Mouse (Mus musculus) ovary, adult 2 months (tissue): ENCODE measurements around the gene Hfe. TPM values are rescaled to one million over a fixed set of nuclear protein-coding genes. Genes with fewer than 3 reads are reported as not detected.

Experiments
- polyA plus RNA-seq: library from polyadenylated mRNA; depleted of rRNA; stranded (reverse); fragments of >200 nt; gene quantifications from 2 replicates; pipeline ENCODE4 v1.2.3, GENCODE M21; 2012; rRNA removed

Gene Hfe
- polyA plus RNA-seq: 11.5 and 18.9 TPM in 2 replicates

DNA sequence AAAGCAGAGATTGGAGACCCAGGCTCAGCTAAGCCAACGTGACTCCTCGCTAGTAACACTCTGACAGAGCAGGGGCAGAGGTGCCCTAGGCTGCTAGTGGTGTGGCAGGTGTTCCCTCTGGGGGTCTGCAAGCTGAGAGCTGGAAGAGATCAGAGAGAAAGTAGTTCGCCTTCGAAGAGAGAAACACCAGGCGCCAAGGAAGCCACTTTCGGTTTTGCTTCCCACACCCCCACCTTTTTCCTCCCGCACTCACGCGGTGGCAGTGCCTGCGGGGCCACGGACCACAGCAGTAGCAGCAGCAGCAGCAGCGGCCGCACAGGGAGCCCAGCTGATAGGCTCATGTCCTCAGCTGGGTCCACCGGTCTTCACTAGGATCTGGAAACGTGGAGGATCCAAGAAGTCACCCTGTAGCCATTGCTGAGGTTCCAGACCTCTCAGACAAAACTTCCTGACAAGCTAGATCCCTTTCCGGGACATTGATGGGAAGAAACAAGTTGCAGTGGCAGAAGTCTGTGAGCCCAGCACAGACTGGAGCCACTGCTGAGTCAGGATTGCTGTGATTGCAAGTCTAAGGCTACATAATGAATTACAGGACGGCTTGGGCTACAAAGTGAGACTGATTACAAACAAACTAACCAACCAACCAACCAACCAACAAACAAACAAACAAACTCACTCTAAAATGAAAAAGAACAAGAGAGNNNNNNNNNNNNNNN is at the start of gene Hfe:
TSS of gene Hfe (minus strand) at position 481 of the 716 bp plus-strand sequence.

DNA sequence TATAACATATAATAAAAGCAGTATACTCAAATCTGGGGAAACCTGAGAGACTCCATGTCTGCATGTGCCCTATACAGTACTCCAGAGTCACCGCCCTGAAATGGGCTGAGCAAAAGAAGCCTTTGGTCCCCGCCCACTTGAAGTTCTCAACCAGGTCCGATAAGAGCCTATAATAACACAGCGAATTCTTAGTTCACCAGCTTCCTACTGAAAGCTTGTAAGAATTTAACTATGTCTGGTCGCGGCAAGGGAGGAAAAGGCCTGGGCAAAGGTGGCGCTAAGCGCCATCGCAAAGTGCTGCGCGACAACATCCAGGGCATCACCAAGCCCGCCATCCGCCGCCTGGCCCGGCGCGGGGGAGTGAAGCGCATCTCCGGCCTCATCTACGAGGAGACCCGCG is 46.1 kb upstream of the Hfe start, which contains the start of gene Hist1h4b:
TSS of gene Hist1h4b (plus strand) at position 224 of the 400 bp plus-strand sequence.

DNA sequence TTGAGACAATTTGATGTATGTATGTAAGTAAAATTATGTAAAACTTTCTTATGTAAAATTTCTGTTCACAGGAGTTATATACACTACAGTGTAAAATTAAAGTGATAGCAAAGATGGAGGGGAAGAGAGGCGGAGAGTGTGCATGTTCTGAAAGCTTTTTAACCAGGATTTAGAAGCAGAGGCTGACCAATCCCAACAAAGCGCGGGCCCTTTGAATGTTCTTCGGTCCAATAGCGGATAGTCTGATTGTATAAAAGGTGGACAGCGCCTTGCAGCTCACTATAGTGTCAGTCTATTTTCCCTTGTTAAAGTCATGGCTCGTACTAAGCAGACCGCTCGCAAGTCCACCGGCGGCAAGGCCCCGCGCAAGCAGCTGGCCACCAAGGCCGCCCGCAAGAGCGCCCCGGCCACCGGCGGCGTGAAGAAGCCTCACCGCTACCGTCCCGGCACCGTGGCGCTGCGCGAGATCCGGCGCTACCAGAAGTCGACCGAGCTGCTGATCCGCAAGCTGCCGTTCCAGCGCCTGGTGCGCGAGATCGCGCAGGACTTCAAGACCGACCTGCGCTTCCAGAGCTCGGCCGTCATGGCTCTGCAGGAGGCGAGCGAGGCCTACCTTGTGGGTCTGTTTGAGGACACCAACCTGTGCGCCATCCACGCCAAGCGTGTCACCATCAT is 41.5 kb upstream of the Hfe start, which contains the start of gene Hist1h3b:
TSS of gene Hist1h3b (plus strand) at position 201 of the 675 bp plus-strand sequence.

DNA sequence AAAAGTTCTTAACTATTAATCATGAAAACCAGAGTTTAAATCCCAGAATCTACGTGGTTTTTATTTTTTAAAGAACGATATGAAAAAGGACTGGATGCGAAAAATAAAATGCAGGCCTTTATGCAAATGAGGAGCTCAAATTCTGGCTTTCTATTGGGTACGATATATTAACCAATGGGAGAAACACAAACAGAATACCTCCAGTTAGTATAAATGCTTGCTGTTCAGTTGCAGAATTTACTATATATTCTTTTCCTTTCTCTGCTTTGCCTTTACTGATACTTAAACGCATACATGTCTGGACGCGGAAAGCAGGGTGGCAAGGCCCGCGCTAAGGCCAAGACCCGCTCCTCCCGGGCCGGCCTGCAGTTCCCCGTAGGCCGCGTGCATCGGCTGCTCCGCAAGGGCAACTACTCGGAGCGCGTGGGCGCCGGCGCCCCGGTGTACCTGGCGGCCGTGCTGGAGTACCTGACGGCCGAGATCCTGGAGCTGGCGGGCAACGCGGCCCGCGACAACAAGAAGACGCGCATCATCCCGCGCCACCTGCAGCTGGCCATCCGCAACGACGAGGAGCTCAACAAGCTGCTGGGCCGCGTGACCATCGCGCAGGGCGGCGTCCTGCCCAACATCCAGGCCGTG is 40.3 kb upstream of the Hfe start, which contains the start of gene Hist1h2ab:
TSS of gene Hist1h2ab (plus strand) at position 288 of the 639 bp plus-strand sequence.

DNA sequence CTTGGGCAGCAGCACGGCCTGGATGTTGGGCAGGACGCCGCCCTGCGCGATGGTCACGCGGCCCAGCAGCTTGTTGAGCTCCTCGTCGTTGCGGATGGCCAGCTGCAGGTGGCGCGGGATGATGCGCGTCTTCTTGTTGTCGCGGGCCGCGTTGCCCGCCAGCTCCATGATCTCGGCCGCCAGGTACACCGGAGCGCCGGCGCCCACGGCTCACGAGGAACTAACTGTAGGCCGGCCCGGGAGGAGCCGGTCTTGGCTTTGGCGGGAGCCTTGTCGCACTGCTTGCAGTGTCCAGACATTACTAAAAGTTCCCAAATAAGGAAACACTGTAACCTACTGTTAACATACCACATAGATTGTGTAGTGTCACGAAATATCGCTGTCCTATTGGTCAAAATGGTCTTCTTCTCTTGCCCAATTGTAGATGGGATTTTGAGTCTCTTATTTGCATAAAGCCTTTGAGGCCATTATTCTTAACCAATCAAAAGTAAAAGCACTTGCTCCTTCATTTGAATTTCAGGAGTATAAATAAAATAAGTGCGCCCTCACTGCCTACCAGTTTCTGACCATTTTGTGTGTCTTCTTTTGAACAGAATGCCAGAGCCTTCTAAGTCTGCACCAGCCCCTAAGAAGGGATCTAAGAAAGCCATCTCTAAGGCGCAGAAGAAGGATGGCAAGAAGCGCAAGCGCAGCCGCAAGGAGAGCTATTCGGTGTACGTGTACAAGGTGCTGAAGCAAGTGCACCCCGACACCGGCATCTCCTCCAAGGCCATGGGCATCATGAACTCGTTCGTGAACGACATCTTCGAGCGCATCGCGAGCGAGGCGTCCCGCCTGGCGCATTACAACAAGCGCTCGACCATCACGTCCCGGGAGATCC is 35.8 kb upstream of the Hfe start, which contains the start of gene Hist1h2bb:
TSS of gene Hist1h2bb (plus strand) at position 534 of the 880 bp plus-strand sequence.

DNA sequence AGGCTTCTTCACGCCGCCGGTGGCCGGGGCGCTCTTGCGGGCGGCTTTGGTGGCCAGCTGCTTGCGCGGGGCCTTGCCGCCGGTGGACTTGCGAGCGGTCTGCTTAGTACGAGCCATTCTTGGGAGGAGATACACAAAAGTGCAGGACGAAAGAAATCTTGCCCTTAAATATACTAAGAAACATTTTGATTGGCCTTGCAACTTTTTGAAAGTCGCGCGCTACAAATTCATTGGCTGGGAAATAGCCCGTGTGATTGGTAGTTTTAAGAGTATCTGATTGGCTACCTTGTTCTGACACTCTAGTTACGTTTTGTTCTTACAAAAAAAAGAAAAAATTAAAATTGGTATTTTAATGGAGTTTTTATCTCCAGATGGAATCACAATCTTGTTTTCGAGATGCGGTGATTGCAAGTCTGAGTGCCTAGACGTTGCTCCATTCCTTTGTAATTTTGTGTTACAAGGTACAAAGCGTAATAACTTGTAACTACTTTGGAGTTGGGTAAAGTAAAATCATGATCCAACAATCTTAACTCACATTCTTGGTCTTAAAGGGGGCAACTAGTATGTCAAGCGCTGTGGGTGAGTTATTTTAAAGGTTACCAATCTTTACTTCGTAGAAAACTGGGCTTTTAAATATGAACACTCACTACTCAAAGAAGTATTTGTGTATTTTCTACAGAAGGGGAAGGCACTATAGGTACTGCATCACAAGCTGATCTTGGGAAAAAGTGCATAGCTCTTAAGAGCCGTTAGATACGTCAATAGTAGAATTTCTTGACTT is 34.9 kb upstream of the Hfe start, which contains the start of gene Hist1h3c:
TSS of gene Hist1h3c (minus strand) at position 222 of the 781 bp plus-strand sequence.

DNA sequence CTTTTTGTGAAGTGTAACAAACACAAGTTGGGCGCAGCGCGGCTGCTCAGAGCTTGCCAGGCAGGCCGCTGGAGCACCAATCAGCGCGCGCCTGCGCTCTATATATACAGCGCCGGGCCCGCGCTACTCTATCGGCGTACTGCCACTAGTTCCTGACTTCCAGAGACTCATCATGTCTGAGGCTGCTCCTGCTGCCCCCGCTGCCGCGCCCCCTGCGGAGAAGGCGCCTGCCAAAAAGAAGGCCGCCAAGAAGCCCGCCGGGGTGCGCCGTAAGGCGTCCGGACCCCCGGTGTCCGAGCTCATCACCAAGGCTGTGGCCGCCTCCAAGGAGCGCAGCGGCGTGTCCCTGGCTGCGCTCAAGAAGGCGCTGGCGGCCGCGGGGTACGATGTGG is 28.0 kb upstream of the Hfe start, which contains the start of gene Hist1h1c:
TSS of gene Hist1h1c (plus strand) at position 132 of the 392 bp plus-strand sequence.

DNA sequence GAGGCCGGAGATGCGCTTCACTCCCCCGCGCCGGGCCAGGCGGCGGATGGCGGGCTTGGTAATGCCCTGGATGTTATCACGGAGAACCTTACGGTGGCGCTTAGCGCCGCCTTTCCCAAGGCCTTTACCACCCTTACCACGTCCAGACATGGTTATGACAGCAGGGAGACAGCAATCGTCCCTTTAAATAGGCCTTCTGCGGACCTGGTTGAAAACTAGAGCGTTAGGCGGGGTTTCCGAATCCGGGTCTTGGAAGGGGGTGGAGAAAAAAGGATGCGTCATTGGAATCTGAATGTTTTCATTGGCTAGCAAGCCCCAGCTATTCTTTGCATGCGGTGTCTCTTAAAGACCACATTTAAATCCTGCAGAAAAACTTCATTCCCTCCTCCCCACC is 12.4 kb downstream of the Hfe start, which contains the start of gene Hist1h4c:
TSS of gene Hist1h4c (minus strand) at position 155 of the 394 bp plus-strand sequence.

DNA sequence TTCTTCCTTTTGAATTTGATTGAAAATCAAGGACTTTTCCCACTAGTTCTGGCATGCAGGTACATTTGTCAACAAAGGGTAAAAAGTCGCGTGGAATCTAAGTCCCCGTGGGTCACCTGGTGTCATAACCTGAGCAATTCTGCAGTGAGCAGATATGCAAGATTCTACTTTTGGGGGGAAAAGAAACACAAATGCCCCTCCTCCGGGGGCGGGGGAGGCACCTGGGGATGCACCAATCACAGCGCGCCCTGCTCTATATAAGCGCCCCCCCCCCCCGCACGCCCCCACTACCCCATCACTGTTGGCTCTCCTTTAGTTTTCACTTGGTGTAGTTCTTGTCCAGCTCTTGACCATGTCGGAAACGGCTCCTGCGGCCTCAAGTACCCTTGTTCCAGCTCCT is 15.1 kb downstream of the Hfe start, which contains the start of gene Hist1h1t:
TSS of gene Hist1h1t (plus strand) at position 301 of the 400 bp plus-strand sequence.

DNA sequence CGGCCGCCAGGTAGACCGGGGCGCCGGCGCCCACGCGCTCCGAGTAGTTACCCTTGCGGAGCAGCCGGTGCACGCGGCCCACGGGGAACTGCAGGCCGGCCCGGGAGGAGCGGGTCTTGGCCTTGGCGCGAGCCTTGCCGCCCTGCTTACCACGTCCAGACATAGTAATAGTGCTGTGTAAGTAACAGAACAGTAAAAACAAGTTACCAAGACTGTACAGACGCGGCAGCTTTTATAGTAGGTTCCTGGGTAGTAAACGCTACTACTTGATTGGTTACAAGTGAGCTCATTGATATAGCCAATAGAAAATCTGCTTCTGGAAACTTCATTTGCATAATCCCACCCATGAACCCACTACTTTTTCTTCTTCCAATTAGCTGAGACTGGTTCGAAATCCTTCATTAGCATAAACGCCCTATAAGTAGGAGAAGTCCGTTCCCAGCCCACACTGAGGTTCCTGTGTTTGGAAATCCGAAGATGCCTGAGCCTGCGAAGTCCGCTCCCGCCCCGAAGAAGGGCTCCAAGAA is 26.8 kb downstream of the Hfe start, which contains the start of the genes Hist1h2ac and Hist1h2bc:
TSS of gene Hist1h2ac (minus strand) at position 194 of the 527 bp plus-strand sequence.
TSS of gene Hist1h2bc (plus strand) at position 445 of the 527 bp plus-strand sequence.

Other genes starting within 250 kb of the Hfe start
- gene Btn1a1, start 245.0 kb downstream of the Hfe start, polyA plus RNA-seq: 0.05 TPM in 1 of 2 replicates, not detected in the other
- not detected in 2 replicates for gene Btn2a2, start 222.0 kb downstream of the Hfe start, polyA plus RNA-seq
- 61.1 and 64.4 TPM in 2 replicates for gene Hist1h4h, start 179.8 kb downstream of the Hfe start, polyA plus RNA-seq
- gene Hist1h2af, start 176.9 kb downstream of the Hfe start, polyA plus RNA-seq: 294 and 1,013 TPM in 2 replicates
- 48.3 and 64.0 TPM in 2 replicates for gene Hist1h3g, start 175.4 kb downstream of the Hfe start, polyA plus RNA-seq
- 5.4 and 6.9 TPM in 2 replicates for gene Hist1h2bh, start 167.5 kb downstream of the Hfe start, polyA plus RNA-seq
- gene Hist1h3f, start 166.8 kb downstream of the Hfe start, polyA plus RNA-seq: 11.5 and 15.6 TPM in 2 replicates
- gene Hist1h4f, start 159.2 kb downstream of the Hfe start, polyA plus RNA-seq: 11.2 and 13.2 TPM in 2 replicates
- gene Hist1h1d, start 157.6 kb downstream of the Hfe start, polyA plus RNA-seq: 0.21 and 0.27 TPM in 2 replicates
- gene Hist1h3e, start 148.5 kb downstream of the Hfe start, polyA plus RNA-seq: 47.5 and 78.7 TPM in 2 replicates
- 24.2 and 35.8 TPM in 2 replicates for gene Hist1h2ae, start 139.6 kb downstream of the Hfe start, polyA plus RNA-seq
- 52.2 and 87.2 TPM in 2 replicates for gene Hist1h2bg, start 139.5 kb downstream of the Hfe start, polyA plus RNA-seq
- 15.9 and 25.7 TPM in 2 replicates for gene Hist1h2bf, start 136.7 kb downstream of the Hfe start, polyA plus RNA-seq
- gene Hist1h2ad, start 136.5 kb downstream of the Hfe start, polyA plus RNA-seq: 17.3 and 24.2 TPM in 2 replicates
- gene Hist1h3d, start 135.1 kb downstream of the Hfe start, polyA plus RNA-seq: 18.4 and 28.3 TPM in 2 replicates
- gene Hist1h4d, start 129.3 kb downstream of the Hfe start, polyA plus RNA-seq: 10.1 and 14.2 TPM in 2 replicates
- 2.6 and 3.4 TPM in 2 replicates for gene Hist1h2be, start 89.7 kb downstream of the Hfe start, polyA plus RNA-seq
- 2.3 and 2.7 TPM in 2 replicates for gene Hist1h1e, start 88.3 kb downstream of the Hfe start, polyA plus RNA-seq
- gene Hist1h2ac, start 26.9 kb downstream of the Hfe start, polyA plus RNA-seq: 2.6 and 3.1 TPM in 2 replicates
- gene Hist1h2bc, start 26.7 kb downstream of the Hfe start, polyA plus RNA-seq: 251 and 289 TPM in 2 replicates
- gene Hist1h1t, start 15.0 kb downstream of the Hfe start, polyA plus RNA-seq: not detected in 2 replicates
- 9.0 and 13.0 TPM in 2 replicates for gene Hist1h4c, start 12.4 kb downstream of the Hfe start, polyA plus RNA-seq
- 35.1 and 42.3 TPM in 2 replicates for gene Hist1h1c, start 28.0 kb upstream of the Hfe start, polyA plus RNA-seq
- gene Hist1h3c, start 34.7 kb upstream of the Hfe start, polyA plus RNA-seq: 43.8 and 64.9 TPM in 2 replicates
- gene Hist1h2bb, start 35.9 kb upstream of the Hfe start, polyA plus RNA-seq: 18.2 and 27.3 TPM in 2 replicates
- 36.8 and 63.0 TPM in 2 replicates for gene Hist1h2ab, start 40.3 kb upstream of the Hfe start, polyA plus RNA-seq
- 36.8 and 58.4 TPM in 2 replicates for gene Hist1h3b, start 41.4 kb upstream of the Hfe start, polyA plus RNA-seq
- 6.5 and 10.1 TPM in 2 replicates for gene Hist1h4b, start 46.2 kb upstream of the Hfe start, polyA plus RNA-seq
- gene Hist1h4a, start 50.4 kb upstream of the Hfe start, polyA plus RNA-seq: 17.5 and 20.9 TPM in 2 replicates
- 37.1 and 48.7 TPM in 2 replicates for gene Hist1h3a, start 51.5 kb upstream of the Hfe start, polyA plus RNA-seq
- 0.79 and 1.0 TPM in 2 replicates for gene Hist1h1a, start 52.8 kb upstream of the Hfe start, polyA plus RNA-seq
- 0.09 TPM in 1 of 2 replicates, not detected in the other for gene Trim38, start 59.1 kb upstream of the Hfe start, polyA plus RNA-seq
- 0.09 TPM in 1 of 2 replicates, not detected in the other for gene Slc17a2, start 96.1 kb upstream of the Hfe start, polyA plus RNA-seq
- gene Slc17a3, start 128.6 kb upstream of the Hfe start, polyA plus RNA-seq: not detected in 2 replicates
- not detected in 2 replicates for gene Slc17a1, start 156.9 kb upstream of the Hfe start, polyA plus RNA-seq
- 0.09 TPM in 1 of 2 replicates, not detected in the other for gene Slc17a4, start 204.2 kb upstream of the Hfe start, polyA plus RNA-seq
- not detected in 2 replicates for gene Hist1h2ba, start 223.3 kb upstream of the Hfe start, polyA plus RNA-seq
- 2.5 and 4.9 TPM in 2 replicates for gene Hist1h2aa, start 223.6 kb upstream of the Hfe start, polyA plus RNA-seq